Mouse (Mus musculus) retina, postnatal 7 days (tissue): ENCODE results near the gene Sulf2.

Experiments used
- DNase-seq: peaks from one replicate; pipeline ENCODE4 v3.0.0-alpha.2; 2012; ENCODE audit warnings: low read depth, low spot score

The Sulf2 gene

GRCm38 (mm10) chr2:166175552-166176136 lies 20.2 kb upstream of the Sulf2 start:
- no peak for DNase-seq

GRCm38 (mm10) chr2:166175145-166175544 lies 19.7 kb upstream of the Sulf2 start:
- DNase-seq: no peak

- DNase-seq: no peak
These were observed 17.7 kb upstream of the Sulf2 start for GRCm38 (mm10) chr2:166173169-166173568.

- DNase-seq: no peak
These were observed 14.7 kb upstream of the Sulf2 start for GRCm38 (mm10) chr2:166170173-166170572.

GRCm38 (mm10) chr2:166168868-166169267 lies 13.4 kb upstream of the Sulf2 start:
- DNase-seq: no peak

GRCm38 (mm10) chr2:166167387-166167786 lies 11.9 kb upstream of the Sulf2 start:
- no peak for DNase-seq

- DNase-seq: no peak
These were observed 9.9 kb upstream of the Sulf2 start for GRCm38 (mm10) chr2:166165396-166165795.

- no peak for DNase-seq
These were observed 9.1 kb upstream of the Sulf2 start for GRCm38 (mm10) chr2:166164601-166165000.

- DNase-seq: peak; percentile 65
These were observed 8.5 kb upstream of the Sulf2 start for GRCm38 (mm10) chr2:166163917-166164316.

GRCm38 (mm10) chr2:166163252-166163651 lies 7.8 kb upstream of the Sulf2 start:
- no peak for DNase-seq

GRCm38 (mm10) chr2:166162160-166162559 lies 6.7 kb upstream of the Sulf2 start:
- no peak for DNase-seq

GRCm38 (mm10) chr2:166159276-166159675 lies 3.8 kb upstream of the Sulf2 start:
- DNase-seq: no peak

GRCm38 (mm10) chr2:166157767-166158561 lies 2.5 kb upstream of the Sulf2 start:
- DNase-seq: no peak

GRCm38 (mm10) chr2:166157144-166157543 lies 1.7 kb upstream of the Sulf2 start:
- no peak for DNase-seq

- no peak for DNase-seq
These were observed 659 bp upstream of the Sulf2 start for GRCm38 (mm10) chr2:166156122-166156521.

- DNase-seq: no peak
These were observed 562 bp downstream of the Sulf2 start for GRCm38 (mm10) chr2:166154749-166155453.

GRCm38 (mm10) chr2:166153891-166154711 lies 1.4 kb downstream of the Sulf2 start:
- no peak for DNase-seq

- no peak for DNase-seq
These were observed 2.1 kb downstream of the Sulf2 start for GRCm38 (mm10) chr2:166153399-166153793.

GRCm38 (mm10) chr2:166152734-166153398 lies 2.6 kb downstream of the Sulf2 start:
- no peak for DNase-seq

GRCm38 (mm10) chr2:166151510-166152473 lies 3.7 kb downstream of the Sulf2 start:
- no peak for DNase-seq
